11 mouse cellular contexts compared by ENCODE assay signal in the genomic region with DNA sequence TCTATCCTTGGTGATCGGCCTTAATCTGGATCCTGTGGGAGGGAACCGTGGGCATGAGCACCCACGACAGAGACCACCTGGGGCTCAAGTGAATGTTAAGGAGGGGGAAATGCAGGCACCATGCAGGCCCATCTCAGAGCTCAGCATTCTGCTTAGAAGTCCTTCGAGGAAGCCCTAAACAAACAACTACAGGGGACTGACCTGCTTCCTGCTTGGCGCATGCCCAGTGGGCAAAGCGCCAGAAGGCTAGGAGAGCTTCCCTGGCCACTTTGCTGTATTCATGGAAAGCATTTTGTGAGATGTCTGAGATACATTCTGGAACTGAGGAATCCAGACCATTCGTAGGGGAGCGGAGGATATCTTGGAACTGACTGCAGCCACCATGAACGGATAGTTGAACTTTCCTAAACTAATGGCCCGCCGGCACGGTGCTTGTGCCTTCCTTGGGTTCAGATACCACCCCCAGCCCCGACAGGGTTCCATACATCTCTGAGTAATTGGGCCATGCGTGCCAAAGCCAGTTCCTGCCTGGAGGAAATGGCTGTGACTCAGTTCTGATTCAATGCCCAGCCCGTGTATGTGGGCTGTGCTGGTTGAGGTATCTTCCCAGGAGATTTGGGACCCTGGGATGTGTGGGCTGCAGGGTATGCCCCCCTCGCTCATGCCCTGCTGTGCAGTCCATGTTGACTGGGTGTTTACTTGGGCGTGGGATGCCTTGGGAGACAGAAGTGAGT.
DNase-seq lines count a peak whose midpoint lies in the region; ATAC-seq lines count a peak whose summit lies in the region.
"Had no signal": no experiment of that assay in that cellular context is flagged by ENCODE, and none has a peak within 500 bp of the region (broad histone marks: within the 10 kb centered on the region; RNA-seq: fewer than 3 reads in every experiment).

No protein-coding gene starts in this region.

- no peaks in the 10 kb centered on the region for H3K4me1 ChIP-seq in forebrain, embryonic 14.5 days (ENCODE audit: control insufficient read depth, insufficient read depth, low read length)
- H3K4me1 ChIP-seq in forebrain, embryonic 10.5 days, result no peaks in the 10 kb centered on the region
- H3K4me1 ChIP-seq in liver, embryonic 11.5 days (replicated peaks; ENCODE audit: control insufficient read depth, insufficient read depth, low read length), result no peaks in the 10 kb centered on the region
- 0 out of 2 replicates have a peak, but pooled peaks cover 2% of the 10 kb centered on the region for H3K4me1 ChIP-seq in forebrain, embryonic 11.5 days (replicated peaks; ENCODE audit: control insufficient read depth, insufficient read depth, low read length)

- no peak overlapping the region for H3K27ac ChIP-seq in forebrain, embryonic 14.5 days (ENCODE audit: low read depth, low read length)
- H3K27ac ChIP-seq in forebrain, embryonic 10.5 days, result no peak overlapping the region
- no peak overlapping the region for H3K27ac ChIP-seq in liver, embryonic 11.5 days (ENCODE audit: low read depth, low read length)
- H3K27ac ChIP-seq in forebrain, embryonic 11.5 days (ENCODE audit: low read depth, low read length), result no peak overlapping the region
- H3K27ac ChIP-seq: hindbrain, embryonic 14.5 days had no signal

- H3K27me3 ChIP-seq in forebrain, embryonic 14.5 days (replicated peaks; ENCODE audit: control insufficient read depth, insufficient read depth, low read length), result no peaks in the 10 kb centered on the region
- no peaks in the 10 kb centered on the region for H3K27me3 ChIP-seq in forebrain, embryonic 10.5 days (ENCODE audit: poor library complexity, severe bottlenecking)
- 0 out of 2 replicates have a peak, but pooled peaks cover 3% of the 10 kb centered on the region for H3K27me3 ChIP-seq in liver, embryonic 11.5 days (replicated peaks; ENCODE audit: control insufficient read depth, insufficient read depth, low read length)
- H3K27me3 ChIP-seq in forebrain, embryonic 11.5 days (ENCODE audit: control insufficient read depth, insufficient read depth, low read length), result no peaks in the 10 kb centered on the region

- H3K9me3 ChIP-seq in forebrain, embryonic 14.5 days (replicated peaks; ENCODE audit: control insufficient read depth, low read length), result no peaks in the 10 kb centered on the region
- no peaks in the 10 kb centered on the region for H3K9me3 ChIP-seq in forebrain, embryonic 10.5 days
- H3K9me3 ChIP-seq in liver, embryonic 11.5 days (ENCODE audit: control insufficient read depth, low read length), result no peaks in the 10 kb centered on the region
- H3K9me3 ChIP-seq in forebrain, embryonic 11.5 days (ENCODE audit: control insufficient read depth, low read length), result no peaks in the 10 kb centered on the region

- 85% methylated on average over 17 of the region's 17 CpGs for WGBS in forebrain, embryonic 14.5 days
- 89% methylated on average over 17 of the region's 17 CpGs for WGBS in forebrain, embryonic 10.5 days
- 79% methylated on average over 17 of the region's 17 CpGs for WGBS in liver, embryonic 11.5 days
- WGBS in forebrain, embryonic 11.5 days, result 89% methylated on average over 17 of the region's 17 CpGs

- peak; percentile 20 for DNase-seq in forebrain, embryonic 14.5 days (ENCODE audit: low spot score)
- DNase-seq in forebrain, embryonic 10.5 days (ENCODE audit: extremely low spot score, low spot score), result no peak
- DNase-seq in ovary, postnatal 36 days (ENCODE audit: low spot score), result peak; percentile 38
- DNase-seq in ovary, adult 18-20 months (ENCODE audit: low spot score), result no peak
- peak; percentile 49 to 52 for DNase-seq in heart, postnatal 14 days
- peak; percentile 40 for DNase-seq in right cerebral cortex, postnatal 36 days (ENCODE audit: low spot score in 2 of 2)
- DNase-seq in liver, embryonic 11.5 days (ENCODE audit: low spot score), result no peak
- no peak for DNase-seq in forebrain, embryonic 11.5 days (ENCODE audit: low spot score)
- DNase-seq: midbrain, embryonic 14.5 days had no signal

- no peak overlapping the region for H3K4me3 ChIP-seq in forebrain, embryonic 14.5 days (ENCODE audit: low read depth, low read length)
- no peak overlapping the region for H3K4me3 ChIP-seq in forebrain, embryonic 10.5 days
- H3K4me3 ChIP-seq in liver, embryonic 11.5 days (ENCODE audit: low read depth, low read length), result no peak overlapping the region
- H3K4me3 ChIP-seq in forebrain, embryonic 11.5 days (ENCODE audit: low read depth, low read length), result no peak overlapping the region
- H3K4me3 ChIP-seq: erythroblast, embryonic 14.5 days had no signal

- H3K9ac ChIP-seq in forebrain, embryonic 14.5 days (ENCODE audit: low read length), result no peak overlapping the region
- H3K9ac ChIP-seq in liver, embryonic 11.5 days (ENCODE audit: low read depth, low read length), result no peak overlapping the region
- no peak overlapping the region for H3K9ac ChIP-seq in forebrain, embryonic 11.5 days (ENCODE audit: low read length)
- H3K9ac ChIP-seq: hindbrain, embryonic 14.5 days had no signal

- no peak for ATAC-seq in forebrain, embryonic 14.5 days
- ATAC-seq in liver, embryonic 11.5 days (replicated peaks; ENCODE audit: low FRiP score), result no peak
- no peak for ATAC-seq in forebrain, embryonic 11.5 days (replicated peaks; ENCODE audit: low FRiP score)

- no peak overlapping the region for H3K4me2 ChIP-seq in forebrain, embryonic 14.5 days (ENCODE audit: low read length)
- no peak overlapping the region for H3K4me2 ChIP-seq in liver, embryonic 11.5 days
- no peak overlapping the region for H3K4me2 ChIP-seq in forebrain, embryonic 11.5 days (ENCODE audit: low read depth, low read length, severe bottlenecking)
- H3K4me2 ChIP-seq: hindbrain, embryonic 14.5 days had no signal

- intact Hi-C loops in heart, postnatal 14 days (cut with DNase I), result no loop called here

- H3K36me3 ChIP-seq in forebrain, embryonic 14.5 days (ENCODE audit: control insufficient read depth, insufficient read depth, low read length), result no peaks in the 10 kb centered on the region
- H3K36me3 ChIP-seq in forebrain, embryonic 10.5 days (replicated peaks), result no peaks in the 10 kb centered on the region
- no peaks in the 10 kb centered on the region for H3K36me3 ChIP-seq in liver, embryonic 11.5 days (ENCODE audit: control insufficient read depth, insufficient read depth, low read length)
- H3K36me3 ChIP-seq in forebrain, embryonic 11.5 days (ENCODE audit: control insufficient read depth, insufficient read depth, low read length), result no peaks in the 10 kb centered on the region

Comparison
In these comparisons a context has a peak if more than half of its experiments do, and no peak if none do; other contexts are left out.
1. DNase-seq: peak in forebrain, embryonic 14.5 days (single experiment), ovary, postnatal 36 days (single experiment), heart, postnatal 14 days (2 of 2) and right cerebral cortex, postnatal 36 days (2 of 2); none in forebrain, embryonic 10.5 days (single experiment), ovary, adult 18-20 months (single experiment), liver, embryonic 11.5 days (single experiment) and forebrain, embryonic 11.5 days (single experiment).